Mouse (Mus musculus) induced T-regulatory cell, adult 2 months (primary cell): ENCODE results near the gene Ube2q1.

Experiments used
- DNase-seq: peaks from one replicate; pipeline ENCODE4 v3.0.0-alpha.2; 2012; ENCODE audit warnings: low read depth

The Ube2q1 gene

DNA sequence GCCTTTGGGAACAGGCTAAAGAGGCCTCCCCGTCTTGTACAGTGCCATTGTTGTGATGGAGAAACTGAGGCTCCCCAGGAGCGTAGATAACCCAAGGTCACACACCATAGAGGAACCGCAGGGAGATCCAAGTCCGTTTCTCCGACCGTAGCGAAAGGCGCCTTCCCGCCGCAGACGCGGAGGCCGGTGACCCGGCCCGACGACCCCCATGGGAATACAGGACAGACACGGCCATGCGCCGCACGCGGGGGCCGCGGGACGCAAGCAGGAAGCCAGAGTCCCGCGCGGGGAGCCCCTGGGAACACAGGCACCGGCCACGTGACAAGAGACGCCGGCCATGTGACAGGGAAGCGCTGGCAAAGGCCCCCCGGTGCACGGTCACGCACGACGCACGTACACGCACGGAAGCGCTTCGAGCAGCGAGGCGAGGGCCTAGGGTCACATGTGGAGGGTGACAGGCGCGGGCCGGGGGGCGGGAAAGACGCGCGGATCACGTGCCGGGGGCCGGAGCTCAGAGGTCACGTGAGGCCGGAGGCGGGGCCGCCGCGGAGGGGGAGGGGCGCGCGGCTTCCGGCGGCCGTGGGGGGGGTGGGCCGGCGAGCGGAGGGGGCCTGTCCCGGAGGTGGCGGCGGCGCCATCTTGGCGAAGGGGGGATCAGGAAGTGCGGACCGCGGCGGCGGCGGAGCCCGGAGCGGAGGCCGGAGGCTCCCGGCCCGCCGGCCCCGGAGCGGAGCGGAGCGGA is at the start of gene Ube2q1:
Ube2q1 (plus strand) TSS at position 649 of the 742 bp plus-strand sequence.
- peak; percentile 96 for DNase-seq

GRCm38 (mm10) chr3:89727028-89727427 is 46.4 kb upstream of the Ube2q1 start:
- DNase-seq, result peak; percentile 80

DNA sequence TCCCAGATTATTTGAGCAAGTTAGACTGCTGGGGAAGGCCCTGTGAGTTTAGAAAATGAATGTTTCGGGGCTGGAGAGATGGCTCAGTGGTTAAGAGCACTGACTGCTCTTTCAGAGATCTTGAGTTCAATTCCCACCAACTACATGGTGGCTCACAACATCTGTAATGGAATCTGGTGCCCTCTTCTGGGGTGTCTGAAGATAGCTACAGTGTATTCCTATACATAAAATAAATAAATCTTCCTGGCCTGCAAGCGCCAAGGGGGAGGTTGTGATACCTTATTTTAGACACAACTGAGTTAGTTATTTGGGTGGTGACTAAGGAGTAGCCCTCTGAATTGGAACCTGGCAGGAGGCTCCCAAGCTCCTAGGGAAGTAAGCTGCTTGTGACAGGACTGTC is 44.6 kb upstream of the Ube2q1 start:
- peak; percentile 35 for DNase-seq

- DNase-seq, result peak; percentile 96
These were observed 42.8 kb upstream of the Ube2q1 start for GRCm38 (mm10) chr3:89730350-89731331.

DNA sequence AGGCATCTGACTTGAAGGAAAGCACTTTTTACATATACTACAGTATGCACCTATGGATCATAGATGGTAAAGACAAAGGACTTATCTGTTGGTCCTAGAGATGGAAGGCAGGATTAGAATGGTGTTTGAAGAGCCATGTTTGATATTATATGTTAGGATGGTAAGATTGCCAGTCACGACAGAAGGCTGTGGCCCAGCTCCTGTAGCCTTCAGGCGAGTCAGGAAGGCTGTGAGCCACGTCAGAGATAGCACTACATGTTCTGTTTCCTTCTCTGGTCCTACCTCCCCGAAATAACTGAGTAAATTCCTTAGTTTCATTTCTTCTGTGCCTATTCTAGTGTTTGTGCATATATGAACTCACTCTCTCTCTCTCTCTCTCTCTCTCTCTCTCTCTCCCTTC is 41.3 kb upstream of the Ube2q1 start:
- DNase-seq, result peak; percentile 29

GRCm38 (mm10) chr3:89738509-89738908 is 34.9 kb upstream of the Ube2q1 start:
- DNase-seq, result no peak

DNA sequence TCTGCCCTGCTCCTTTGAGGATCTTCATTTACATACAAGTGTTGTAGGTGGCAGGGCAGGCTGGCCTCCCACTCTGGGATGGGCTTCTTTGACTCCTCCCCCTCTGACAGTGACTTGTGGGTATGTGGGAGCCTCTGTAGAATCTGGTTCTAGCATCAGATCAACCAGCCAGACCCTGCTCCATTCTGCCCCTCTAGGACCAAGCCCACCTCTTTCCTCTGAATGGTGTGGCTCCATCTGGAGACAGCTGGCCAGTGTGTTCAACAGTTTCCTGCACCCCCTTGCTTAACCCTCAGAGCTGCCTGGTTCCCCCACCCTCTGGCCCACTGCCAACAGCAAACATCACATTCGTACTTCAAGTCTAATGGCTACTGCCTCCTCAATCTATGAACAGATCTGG is 21.1 kb upstream of the Ube2q1 start:
- no peak for DNase-seq

DNA sequence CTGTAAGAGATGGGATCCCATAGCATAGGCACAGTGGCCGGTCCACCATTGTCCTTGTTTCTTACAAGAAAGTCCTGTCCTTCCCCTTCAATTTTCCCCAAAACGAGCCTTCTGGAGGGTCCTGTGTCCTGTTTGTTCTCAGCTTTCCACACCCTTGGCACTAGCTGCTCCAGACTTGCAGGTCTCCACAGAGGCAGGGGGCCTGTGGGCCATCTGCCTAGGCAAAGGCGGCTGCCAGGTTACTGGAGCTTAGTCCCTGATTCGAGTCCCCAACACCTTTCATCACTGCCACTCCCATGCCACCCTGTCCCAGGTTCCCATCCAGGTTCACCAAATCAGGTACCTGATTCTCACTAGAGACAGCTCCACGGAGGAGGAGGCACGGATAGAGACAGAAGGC is 18.1 kb upstream of the Ube2q1 start:
- DNase-seq, result no peak

DNA sequence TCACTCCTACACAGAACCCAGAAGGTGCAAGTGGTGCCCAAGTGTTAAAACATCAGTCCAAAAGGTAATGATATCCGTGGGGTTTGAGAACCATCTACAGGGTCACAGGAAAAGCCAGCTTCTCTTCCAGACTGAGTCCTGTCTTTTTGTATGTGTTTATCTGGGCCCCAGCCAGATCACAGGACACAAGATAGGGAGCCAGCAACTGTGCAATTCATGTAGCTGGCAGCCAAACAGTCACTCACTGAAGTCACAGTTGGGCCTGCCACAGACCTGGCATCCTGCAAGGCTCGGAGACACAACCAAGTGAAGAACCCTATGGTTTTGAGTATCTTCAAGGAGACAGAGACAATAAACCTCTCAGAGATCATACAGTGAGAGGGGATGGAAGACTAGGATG is 15.6 kb upstream of the Ube2q1 start:
- no peak for DNase-seq

DNA sequence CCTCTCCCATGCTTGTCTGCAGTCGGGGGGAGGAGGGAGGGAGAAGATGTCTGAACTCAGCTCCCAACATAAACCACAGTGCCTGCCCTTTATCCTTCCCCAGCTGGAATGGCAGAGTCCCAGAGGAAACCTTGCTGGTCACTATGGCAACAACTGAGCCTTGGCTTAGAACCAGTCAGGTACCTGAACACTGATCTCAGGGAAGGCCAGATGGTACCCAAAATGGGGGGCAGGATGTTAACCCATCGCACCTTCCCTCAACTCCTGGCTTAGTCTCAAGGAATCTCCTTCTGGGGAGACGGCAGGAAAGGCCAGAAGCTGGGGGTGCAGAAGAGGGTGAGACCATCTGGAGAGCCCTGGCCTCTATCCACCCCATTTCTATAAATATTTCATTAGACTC is 13.6 kb upstream of the Ube2q1 start:
- no peak for DNase-seq

DNA sequence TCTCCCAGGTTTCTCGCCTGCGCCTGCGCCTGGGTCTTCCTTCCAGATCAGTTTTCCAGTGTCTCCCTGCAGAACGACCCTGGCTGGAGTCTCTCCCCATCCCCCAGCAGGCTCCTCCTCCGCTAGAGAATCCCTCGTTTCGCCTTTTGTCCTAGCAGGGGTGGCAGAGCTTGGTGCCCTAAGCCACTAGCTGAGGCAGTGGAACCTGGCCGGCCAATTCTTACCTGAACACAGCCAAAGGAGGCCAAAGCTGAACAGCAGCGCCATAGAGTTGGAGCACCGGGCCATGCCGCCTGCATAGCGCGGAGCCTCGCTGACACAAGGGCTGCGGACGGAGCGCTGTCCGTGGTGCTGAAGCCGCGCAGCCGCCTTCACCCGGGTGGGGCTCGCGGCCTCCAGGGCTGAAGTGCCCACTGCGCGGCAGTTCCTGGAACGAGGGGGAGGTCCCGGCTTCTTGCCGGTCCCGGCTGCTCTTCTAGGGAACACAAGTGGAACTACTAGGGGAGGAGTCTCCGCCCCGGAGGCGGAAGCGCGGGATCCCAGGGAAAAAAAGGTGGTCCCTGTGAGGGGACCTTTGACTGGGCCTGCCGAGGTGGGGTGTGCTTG is 9.2 kb upstream of the Ube2q1 start, which contains the start of gene Chrnb2:
Chrnb2 (minus strand) TSS at position 514 of the 606 bp plus-strand sequence.
- DNase-seq, result peak; percentile 84

DNA sequence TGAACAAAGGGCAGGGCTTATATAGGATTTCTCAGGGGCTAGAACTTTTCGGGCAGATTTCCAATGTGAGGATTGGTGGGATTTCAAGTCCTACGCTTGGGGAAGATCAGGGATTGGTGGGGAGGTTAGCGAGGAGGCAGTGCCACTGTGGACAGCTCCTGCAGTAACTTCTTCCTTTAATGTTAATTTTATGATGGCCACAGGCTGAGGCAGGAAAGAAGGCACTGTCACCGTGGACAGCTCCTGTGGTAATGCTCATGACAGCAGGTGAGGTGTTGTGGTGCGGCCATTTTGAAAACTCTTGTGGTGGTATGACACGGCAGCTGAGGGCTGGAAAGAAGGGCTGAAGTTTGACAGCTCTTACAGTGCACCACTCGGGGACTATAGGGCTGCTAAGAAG is 3.8 kb upstream of the Ube2q1 start:
- no peak for DNase-seq

- no peak for DNase-seq
These were observed 2.9 kb upstream of the Ube2q1 start for GRCm38 (mm10) chr3:89770425-89771002.

GRCm38 (mm10) chr3:89772588-89772967 is 838 bp upstream of the Ube2q1 start:
- peak; percentile 95 for DNase-seq

GRCm38 (mm10) chr3:89773740-89774211 is 360 bp downstream of the Ube2q1 start:
- peak; percentile 47 for DNase-seq

DNA sequence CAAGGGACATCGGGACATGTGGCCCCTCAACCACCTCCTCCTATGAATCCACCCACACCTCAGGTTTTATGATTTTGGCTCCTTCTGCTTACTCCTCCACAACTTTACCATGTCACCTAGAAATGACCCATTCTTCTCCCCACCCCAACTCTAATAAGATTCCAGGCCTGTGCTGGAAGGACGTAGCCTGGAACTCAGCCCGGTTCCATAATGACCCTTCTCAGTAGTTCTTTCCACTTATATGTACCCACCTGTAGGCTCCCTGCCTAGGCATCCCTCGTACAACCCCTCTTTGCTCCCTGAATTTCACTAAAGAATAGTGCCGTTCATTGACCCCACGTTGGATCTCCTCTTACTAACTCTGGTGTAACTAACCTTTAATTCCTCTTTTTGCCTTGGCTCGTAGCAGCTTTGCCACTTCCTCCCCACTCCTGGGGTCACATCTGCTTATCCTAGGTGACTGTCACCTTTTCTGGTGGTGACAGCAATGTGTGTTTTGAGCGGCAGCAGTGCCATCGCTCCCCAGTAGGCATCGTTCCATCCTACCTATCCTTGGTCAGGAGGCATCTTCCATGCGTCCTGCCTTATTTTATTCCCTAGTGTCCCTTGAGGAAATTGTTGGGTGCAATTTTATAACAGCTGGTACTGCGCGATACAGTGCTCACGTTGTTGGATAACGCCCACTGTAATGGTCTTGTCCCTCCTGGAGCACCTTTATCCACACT is 982 bp downstream of the Ube2q1 start:
- peak; percentile 55 for DNase-seq

- DNase-seq, result no peak
These were observed 2.6 kb downstream of the Ube2q1 start for GRCm38 (mm10) chr3:89776001-89776400.

DNA sequence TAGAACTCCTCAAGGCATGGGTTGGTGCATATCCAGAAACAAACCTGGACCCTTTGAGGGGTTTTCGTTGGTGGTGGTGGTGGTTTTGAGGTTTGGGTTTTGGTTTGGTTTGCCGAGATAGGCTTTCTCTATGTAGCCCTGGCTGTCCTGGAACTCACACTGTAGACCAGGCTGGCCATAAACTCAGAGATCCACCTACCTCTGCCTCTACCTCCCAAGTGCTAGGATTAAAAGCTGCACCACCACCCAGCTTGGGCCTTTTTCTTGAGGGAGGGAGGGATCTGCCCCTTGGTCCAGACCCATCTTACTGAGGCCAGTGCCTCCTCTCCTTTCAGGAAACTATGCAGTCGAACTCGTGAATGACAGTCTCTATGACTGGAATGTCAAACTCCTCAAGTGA is 6.7 kb downstream of the Ube2q1 start:
- no peak for DNase-seq

DNA sequence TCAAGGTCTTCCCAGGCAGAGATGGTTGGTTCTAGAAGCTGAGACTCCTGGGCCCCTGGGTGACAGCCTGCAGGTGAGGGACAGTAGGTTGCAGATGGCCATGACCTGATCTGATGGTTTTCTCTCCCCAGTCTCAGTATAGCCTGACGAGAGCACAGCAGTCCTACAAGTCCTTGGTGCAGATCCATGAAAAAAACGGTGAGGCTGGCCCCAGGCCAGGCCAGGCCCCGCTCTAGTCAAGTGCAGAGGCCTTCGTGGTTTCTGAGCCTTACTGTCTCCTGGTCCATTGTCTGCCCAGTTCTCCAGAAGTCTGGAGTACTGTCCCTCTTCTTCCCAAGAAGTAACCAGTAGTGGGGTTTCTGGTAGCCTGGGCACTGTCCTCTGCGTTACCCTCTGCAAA is 8.2 kb downstream of the Ube2q1 start:
- DNase-seq, result no peak

DNA sequence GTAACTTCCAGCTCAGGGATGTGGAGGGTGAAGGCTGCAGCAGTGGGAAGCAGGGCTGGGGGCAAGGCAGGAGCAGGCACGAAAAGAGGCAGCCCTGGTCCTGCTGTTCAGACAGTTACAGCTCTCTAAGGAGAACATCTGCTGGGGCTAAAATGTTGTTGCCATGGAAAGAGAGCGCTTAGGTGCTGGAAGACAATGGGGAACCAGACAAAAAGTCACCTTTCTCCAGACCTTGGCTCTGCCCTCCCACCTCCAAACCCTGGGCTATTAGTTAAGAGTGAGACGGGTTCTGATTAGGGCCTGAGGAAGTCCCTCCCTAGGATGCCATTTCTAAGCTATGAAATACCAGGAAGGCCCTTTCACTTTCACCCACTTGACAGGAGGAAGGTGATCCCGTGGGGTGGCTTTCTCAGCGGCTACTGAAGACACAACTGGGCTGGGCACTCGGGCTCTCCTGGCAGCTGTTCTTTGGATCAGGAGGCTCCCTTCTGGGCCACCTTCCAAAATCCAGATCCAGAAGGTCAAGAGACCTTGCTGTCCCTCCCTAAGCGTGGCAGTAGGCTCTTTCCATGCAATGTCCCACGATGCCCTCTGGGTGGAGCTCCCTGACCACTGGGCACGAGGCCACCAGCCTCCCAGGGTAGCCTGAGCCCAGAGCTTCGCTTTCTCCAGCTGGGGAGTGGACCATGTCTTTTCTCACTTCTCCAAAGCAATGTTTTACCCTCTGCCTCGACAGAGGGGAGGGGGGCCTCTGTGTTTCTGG is 11.8 kb downstream of the Ube2q1 start:
- peak; percentile 62 for DNase-seq

GRCm38 (mm10) chr3:89786275-89786674 is 12.9 kb downstream of the Ube2q1 start:
- DNase-seq, result no peak
